18 mouse cellular contexts compared by ENCODE assay signal in genomic region chr13:110941587-110941986, GRCm38 (mm10).
DNase-seq lines count a peak whose midpoint lies in the region; ATAC-seq lines count a peak whose summit lies in the region.
"Had no signal": no experiment of that assay in that cellular context is flagged by ENCODE, and none has a peak within 500 bp of the region (broad histone marks: within the 10 kb centered on the region; RNA-seq: fewer than 3 reads in every experiment).

No protein-coding gene starts in this region.

- no peaks in the 10 kb centered on the region for H3K36me3 ChIP-seq in heart, embryonic 12.5 days
- H3K36me3 ChIP-seq in intestine, embryonic 16.5 days (ENCODE audit: control insufficient read depth, insufficient read depth, low read length) = no peaks in the 10 kb centered on the region
- H3K36me3 ChIP-seq in liver, embryonic 12.5 days = no peaks in the 10 kb centered on the region
- H3K36me3 ChIP-seq in intestine, embryonic 15.5 days = no peaks in the 10 kb centered on the region
- H3K36me3 ChIP-seq: embryonic facial prominence, embryonic 13.5 days; liver, embryonic 15.5 days had no signal

- 28% methylated on average over 1 of the region's 1 CpGs for WGBS in heart, embryonic 12.5 days
- WGBS in intestine, embryonic 16.5 days = 83% methylated on average over 1 of the region's 1 CpGs
- WGBS in liver, embryonic 12.5 days (ENCODE audit: insufficient replicate concordance) = 46% methylated on average over 1 of the region's 1 CpGs
- WGBS in intestine, embryonic 15.5 days = 84% methylated on average over 1 of the region's 1 CpGs

- no peak overlapping the region for H3K9ac ChIP-seq in heart, embryonic 12.5 days
- no peak overlapping the region for H3K9ac ChIP-seq in intestine, embryonic 16.5 days (ENCODE audit: low read depth, low read length)
- H3K9ac ChIP-seq in liver, embryonic 12.5 days = no peak overlapping the region
- no peak overlapping the region for H3K9ac ChIP-seq in intestine, embryonic 15.5 days
- H3K9ac ChIP-seq: embryonic facial prominence, embryonic 13.5 days; liver, embryonic 15.5 days had no signal

- H3K4me2 ChIP-seq in heart, embryonic 12.5 days = no peak overlapping the region
- H3K4me2 ChIP-seq in intestine, embryonic 16.5 days (ENCODE audit: low read depth, low read length) = no peak overlapping the region
- no peak overlapping the region for H3K4me2 ChIP-seq in liver, embryonic 12.5 days
- H3K4me2 ChIP-seq in intestine, embryonic 15.5 days (replicated peaks) = no peak overlapping the region
- H3K4me2 ChIP-seq: embryonic facial prominence, embryonic 13.5 days; liver, embryonic 15.5 days had no signal

- H3K27ac ChIP-seq in heart, embryonic 12.5 days (ENCODE audit: poor library complexity, severe bottlenecking) = peak overlapping the region; percentile 88
- H3K27ac ChIP-seq in intestine, embryonic 16.5 days (ENCODE audit: low read length) = no peak overlapping the region
- no peak overlapping the region for H3K27ac ChIP-seq in liver, embryonic 12.5 days
- no peak overlapping the region for H3K27ac ChIP-seq in intestine, embryonic 15.5 days
- H3K27ac ChIP-seq: embryonic facial prominence, embryonic 13.5 days; hindbrain, postnatal 0 days; kidney, postnatal 0 days; liver, embryonic 15.5 days had no signal

- DNase-seq in heart, adult 18-20 months = peak; percentile 19 to 41
- no peak for DNase-seq in heart, postnatal 14 days
- peak; percentile 56 for DNase-seq in NIH3T3 (ENCODE audit: low read depth)
- DNase-seq: adrenal gland, adult 8-10 months; cerebellum, adult 9-11 months; kidney, adult 18-20 months; right cerebral cortex, postnatal 25 days; thymus, adult 2 months had no signal

- intact Hi-C loops in heart, postnatal 14 days (cut with DNase I) = no loop called here

- ATAC-seq in heart, embryonic 12.5 days (ENCODE audit: insufficient number of reproducible peaks, low FRiP score) = peak; percentile 59; the same call in 1 of the 2 replicates
- ATAC-seq in megakaryocyte, adult 5-6 weeks (ENCODE audit: poor library complexity, severe bottlenecking) = peak; percentile 38; the same call in 1 of the 2 replicates
- no peak for ATAC-seq in intestine, embryonic 16.5 days
- ATAC-seq in liver, embryonic 12.5 days = no peak
- no peak for ATAC-seq in intestine, embryonic 15.5 days
- ATAC-seq: forebrain, embryonic 16.5 days; hindbrain, postnatal 0 days had no signal

- H3K9me3 ChIP-seq in heart, embryonic 12.5 days (replicated peaks) = no peaks in the 10 kb centered on the region
- no peaks in the 10 kb centered on the region for H3K9me3 ChIP-seq in intestine, embryonic 16.5 days (ENCODE audit: control insufficient read depth, low read length)
- H3K9me3 ChIP-seq in liver, embryonic 12.5 days (replicated peaks) = no peaks in the 10 kb centered on the region
- H3K9me3 ChIP-seq in intestine, embryonic 15.5 days = no peaks in the 10 kb centered on the region
- H3K9me3 ChIP-seq: embryonic facial prominence, embryonic 13.5 days; liver, embryonic 15.5 days had no signal

- H3K27me3 ChIP-seq in heart, embryonic 12.5 days (replicated peaks) = no peaks in the 10 kb centered on the region
- H3K27me3 ChIP-seq in intestine, embryonic 16.5 days (replicated peaks; ENCODE audit: control insufficient read depth, insufficient read depth, low read length) = no peaks in the 10 kb centered on the region
- H3K27me3 ChIP-seq in liver, embryonic 12.5 days (replicated peaks) = no peaks in the 10 kb centered on the region
- no peaks in the 10 kb centered on the region for H3K27me3 ChIP-seq in intestine, embryonic 15.5 days (replicated peaks)
- H3K27me3 ChIP-seq: embryonic facial prominence, embryonic 13.5 days; liver, embryonic 15.5 days had no signal

- H3K4me3 ChIP-seq in heart, embryonic 12.5 days = no peak overlapping the region
- H3K4me3 ChIP-seq in intestine, embryonic 16.5 days (ENCODE audit: low read length) = no peak overlapping the region
- H3K4me3 ChIP-seq in liver, embryonic 12.5 days = no peak overlapping the region
- H3K4me3 ChIP-seq in intestine, embryonic 15.5 days (replicated peaks) = no peak overlapping the region
- H3K4me3 ChIP-seq: embryonic facial prominence, embryonic 13.5 days; liver, embryonic 15.5 days had no signal

- H3K4me1 ChIP-seq in heart, embryonic 12.5 days (replicated peaks) = peaks cover 8% of the 10 kb centered on the region
- no peaks in the 10 kb centered on the region for H3K4me1 ChIP-seq in intestine, embryonic 16.5 days (ENCODE audit: control insufficient read depth, insufficient read depth, low read length)
- no peaks in the 10 kb centered on the region for H3K4me1 ChIP-seq in liver, embryonic 12.5 days
- no peaks in the 10 kb centered on the region for H3K4me1 ChIP-seq in intestine, embryonic 15.5 days (replicated peaks)
- H3K4me1 ChIP-seq: liver, embryonic 15.5 days had no signal

Comparison
In these comparisons a context has a peak if more than half of its experiments do, and no peak if none do; other contexts are left out.
1. DNase-seq: peak in heart, adult 18-20 months (2 of 2) and NIH3T3 (single experiment); none in heart, postnatal 14 days (0 of 2).
2. ATAC-seq: peak in heart, embryonic 12.5 days (single experiment) and megakaryocyte, adult 5-6 weeks (single experiment); none in intestine, embryonic 16.5 days (single experiment), liver, embryonic 12.5 days (single experiment) and intestine, embryonic 15.5 days (single experiment).